Mouse (Mus musculus) erythroblast, embryonic 14.5 days (primary cell): ENCODE data around the gene Ankrd39. TPM values are rescaled to one million over a fixed set of nuclear protein-coding genes. Genes with fewer than 3 reads are reported as not detected.

Experiments used
- H3K27me3 ChIP-seq: 2 replicates; pipeline ENCODE4 v1.6.1; 2012; ENCODE audit warnings: inconsistent platforms; ENCODE audit not compliant: control insufficient read depth
- H3K36me3 ChIP-seq: 2 replicates; pipeline ENCODE4 v1.6.1; 2012; ENCODE audit warnings: mild to moderate bottlenecking, inconsistent platforms; ENCODE audit not compliant: control insufficient read depth
- H3K4me1 ChIP-seq: 2 replicates; pipeline ENCODE4 v1.6.1; 2012; ENCODE audit warnings: inconsistent platforms; ENCODE audit not compliant: control insufficient read depth
- H3K4me3 ChIP-seq: replicated peaks from 2 replicates; pipeline ENCODE3; 2012; ENCODE audit warnings: moderate library complexity, mild to moderate bottlenecking, inconsistent platforms
- H3K9me3 ChIP-seq: 2 replicates; pipeline ENCODE4 v1.6.1; 2012; ENCODE audit warnings: low read length, inconsistent platforms, mixed read lengths; ENCODE audit not compliant: control insufficient read depth
- GATA1 ChIP-seq: IDR thresholded peaks from 2 replicates; pipeline ENCODE4 v1.6.1; 2012; ENCODE audit warnings: low read length, inconsistent platforms, mixed read lengths
- TAL1 ChIP-seq: IDR thresholded peaks from 3 replicates; pipeline ENCODE4 v1.6.1; 2012; ENCODE audit warnings: low read length, inconsistent platforms, mixed read lengths
- polyA plus RNA-seq: library from polyadenylated mRNA; stranded (reverse); fragments of >175 nt; gene quantifications from 2 replicates; pipeline ENCODE4 v1.2.3, GENCODE M21; 2012

The Ankrd39 gene
- polyA plus RNA-seq, 1 experiment, result 0.45 TPM

- H3K27me3 ChIP-seq, result no peaks in the 10 kb centered on the region
- H3K4me3 ChIP-seq, result no peak overlapping the region
- peaks cover 2% of the 10 kb centered on the region; the same call in 1 of the 2 replicates for H3K4me1 ChIP-seq
- no peak for TF ChIP-seq GATA1
- no peaks in the 10 kb centered on the region for H3K9me3 ChIP-seq
- peaks cover 25% of the 10 kb centered on the region for H3K36me3 ChIP-seq
Observed at GRCm38 (mm10) chr1:36536397-36536728, 10.9 kb downstream of the Ankrd39 start.

GRCm38 (mm10) chr1:36535477-36536396 lies 11.5 kb downstream of the Ankrd39 start:
- H3K4me3 ChIP-seq, result no peak overlapping the region
- no peaks in the 10 kb centered on the region for H3K9me3 ChIP-seq
- H3K27me3 ChIP-seq, result no peaks in the 10 kb centered on the region
- no peak for TF ChIP-seq TAL1
- no peak for TF ChIP-seq GATA1
- peaks cover 2% of the 10 kb centered on the region; the same call in 1 of the 2 replicates for H3K4me1 ChIP-seq
- H3K36me3 ChIP-seq, result peaks cover 27% of the 10 kb centered on the region

- Histone ChIP-seq H3K4me1 (peaks cover 2% of the 10 kb centered on the region; the same call in 1 of the 2 replicates), H3K4me3 (no peak overlapping the region), H3K27me3 (no peaks in the 10 kb centered on the region), H3K36me3 (peaks cover 24% of the 10 kb centered on the region), H3K9me3 (no peaks in the 10 kb centered on the region)
- TF ChIP-seq TAL1 (no peak), GATA1 (no peak)
Observed at GRCm38 (mm10) chr1:36534595-36535058, 12.6 kb downstream of the Ankrd39 start.

GRCm38 (mm10) chr1:36533546-36533945 lies 13.7 kb downstream of the Ankrd39 start:
- TF ChIP-seq TAL1 (no peak), GATA1 (no peak)
- H3K9me3 ChIP-seq, result no peaks in the 10 kb centered on the region
- no peak overlapping the region for H3K4me3 ChIP-seq
- no peaks in the 10 kb centered on the region for H3K27me3 ChIP-seq
- peaks cover 18% of the 10 kb centered on the region for H3K36me3 ChIP-seq
- peaks cover 2% of the 10 kb centered on the region; the same call in 1 of the 2 replicates for H3K4me1 ChIP-seq

GRCm38 (mm10) chr1:36531461-36531860 lies 15.8 kb downstream of the Ankrd39 start:
- H3K4me1 ChIP-seq, result peaks cover 2% of the 10 kb centered on the region; the same call in 1 of the 2 replicates
- no peaks in the 10 kb centered on the region for H3K9me3 ChIP-seq
- no peaks in the 10 kb centered on the region for H3K27me3 ChIP-seq
- TF ChIP-seq GATA1 (no peak), TAL1 (no peak)
- H3K4me3 ChIP-seq, result no peak overlapping the region
- peaks cover 22% of the 10 kb centered on the region for H3K36me3 ChIP-seq

- no peaks in the 10 kb centered on the region for H3K27me3 ChIP-seq
- H3K4me1 ChIP-seq, result peaks cover 2% of the 10 kb centered on the region; the same call in 1 of the 2 replicates
- peaks cover 26% of the 10 kb centered on the region for H3K36me3 ChIP-seq
- TF ChIP-seq TAL1 (no peak), GATA1 (no peak)
- no peak overlapping the region for H3K4me3 ChIP-seq
- no peaks in the 10 kb centered on the region for H3K9me3 ChIP-seq
Observed at GRCm38 (mm10) chr1:36530962-36531361, 16.3 kb downstream of the Ankrd39 start.

GRCm38 (mm10) chr1:36530485-36530884 lies 16.8 kb downstream of the Ankrd39 start:
- Histone ChIP-seq H3K36me3 (peaks cover 30% of the 10 kb centered on the region), H3K4me3 (no peak overlapping the region), H3K9me3 (no peaks in the 10 kb centered on the region), H3K4me1 (peaks cover 2% of the 10 kb centered on the region; the same call in 1 of the 2 replicates), H3K27me3 (no peaks in the 10 kb centered on the region)
- TF ChIP-seq TAL1, result no peak
- TF ChIP-seq GATA1, result no peak

- TF ChIP-seq GATA1 (no peak), TAL1 (no peak)
- Histone ChIP-seq H3K36me3 (peaks cover 37% of the 10 kb centered on the region), H3K9me3 (no peaks in the 10 kb centered on the region), H3K4me1 (peaks cover 2% of the 10 kb centered on the region; the same call in 1 of the 2 replicates), H3K27me3 (no peaks in the 10 kb centered on the region), H3K4me3 (no peak overlapping the region)
Observed at GRCm38 (mm10) chr1:36529875-36530274, 17.4 kb downstream of the Ankrd39 start.

- no peaks in the 10 kb centered on the region for H3K9me3 ChIP-seq
- no peak overlapping the region for H3K4me3 ChIP-seq
- TF ChIP-seq TAL1, result no peak
- TF ChIP-seq GATA1, result no peak
- H3K4me1 ChIP-seq, result no peaks in the 10 kb centered on the region
- H3K27me3 ChIP-seq, result no peaks in the 10 kb centered on the region
- H3K36me3 ChIP-seq, result peaks cover 43% of the 10 kb centered on the region
Observed at GRCm38 (mm10) chr1:36529274-36529673, 18.0 kb downstream of the Ankrd39 start.
